Mouse (Mus musculus) heart, embryonic 12.5 days (tissue): ENCODE measurements around the gene Egfl6. TPM values are rescaled to one million over a fixed set of nuclear protein-coding genes. Genes with fewer than 3 reads are reported as not detected.
"Not testable (repeated sequence)": the region's sequence is repeated elsewhere in the genome, so short reads cannot be mapped to it uniquely, and the experiment has no call there.

Source experiments
- ATAC-seq: fragments of 200-750 bp; cut with Nextera tagmentation; 2 replicates; pipeline ENCODE4 v1.8.0; 2017; ENCODE audit warnings: moderate TSS enrichment, moderate library complexity; ENCODE audit not compliant: insufficient number of reproducible peaks, low FRiP score
- H3K27ac ChIP-seq: fragments of 300-500 bp; sonication (generic); 2 replicates; pipeline ENCODE4 v1.5.1; 2016; ENCODE audit warnings: mild to moderate bottlenecking, moderate library complexity; ENCODE audit not compliant: poor library complexity, severe bottlenecking
- H3K27me3 ChIP-seq: fragments of 300-500 bp; sonication (generic); replicated peaks from 2 replicates; pipeline ENCODE4 v1.6.1; 2016; ENCODE audit warnings: mild to moderate bottlenecking, moderate library complexity
- H3K36me3 ChIP-seq: fragments of 300-500 bp; sonication (generic); 2 replicates; pipeline ENCODE4 v1.6.1; 2016; ENCODE audit warnings: mild to moderate bottlenecking, moderate library complexity
- H3K4me1 ChIP-seq: fragments of 300-500 bp; sonication (generic); replicated peaks from 2 replicates; pipeline ENCODE4 v1.6.1; 2016; ENCODE audit warnings: mild to moderate bottlenecking
- H3K4me2 ChIP-seq: fragments of 300-500 bp; sonication (generic); 2 replicates; pipeline ENCODE4 v1.6.1; 2016; ENCODE audit warnings: mild to moderate bottlenecking, moderate library complexity
- H3K4me3 ChIP-seq: fragments of 300-500 bp; sonication (generic); 2 replicates; pipeline ENCODE4 v1.5.1; 2016; ENCODE audit warnings: mild to moderate bottlenecking
- H3K9ac ChIP-seq: fragments of 300-500 bp; sonication (generic); 2 replicates; pipeline ENCODE4 v1.6.1; 2016; ENCODE audit warnings: mild to moderate bottlenecking, moderate library complexity
- H3K9me3 ChIP-seq: fragments of 300-500 bp; sonication (generic); replicated peaks from 2 replicates; pipeline ENCODE4 v1.6.1; 2016; ENCODE audit warnings: mild to moderate bottlenecking, moderate library complexity
- WGBS: fragments of 180-500 bp; shearing (Covaris S2); methylation state at CpG from one replicate; pipeline ENCODE4 v1.1.7; 2016; 5-methylcytosine and 5-hydroxymethylcytosine counted together
- polyA plus RNA-seq: library from polyadenylated mRNA; unstranded; fragments of >200 nt; fragmentation: Nextera tagmentation; extraction: Ambion mirVana; gene quantifications from 2 replicates; pipeline ENCODE4 v1.2.1, GENCODE M21; 2016

Gene Egfl6
- polyA plus RNA-seq, 1 experiment from 2014 or later: 4.9 TPM

DNA sequence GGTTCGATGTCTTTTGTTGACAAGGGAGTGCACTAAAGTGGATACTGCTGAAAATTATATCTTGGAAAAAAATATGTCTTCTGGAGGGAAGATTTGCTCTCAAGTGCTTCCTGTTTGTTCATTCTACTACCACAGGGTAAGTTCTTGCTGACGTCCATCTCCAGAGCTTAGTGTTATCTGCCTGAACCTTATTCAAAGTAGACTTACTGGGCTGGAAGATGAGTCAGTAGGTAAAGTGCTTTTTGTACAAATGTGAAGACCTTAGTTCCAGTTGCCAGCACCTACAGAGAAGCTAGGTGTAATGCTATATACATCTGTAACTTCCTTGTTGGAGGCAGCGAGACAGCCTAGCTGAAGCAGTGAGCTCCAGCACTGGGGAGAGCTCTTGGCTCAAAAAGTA is 69.6 kb downstream of the Egfl6 start:
- H3K4me2 ChIP-seq: no peak overlapping the region
- H3K9ac ChIP-seq: no peak overlapping the region
- H3K4me3 ChIP-seq: no peak overlapping the region
- 74% methylated on average over 3 of the region's 3 CpGs for whole genome bisulfite sequencing
- H3K9me3 ChIP-seq: no peaks in the 10 kb centered on the region
- H3K27ac ChIP-seq: no peak overlapping the region
- no peaks in the 10 kb centered on the region for H3K4me1 ChIP-seq
- no peak for ATAC-seq
- H3K27me3 ChIP-seq: no peaks in the 10 kb centered on the region
- no peaks in the 10 kb centered on the region for H3K36me3 ChIP-seq

DNA sequence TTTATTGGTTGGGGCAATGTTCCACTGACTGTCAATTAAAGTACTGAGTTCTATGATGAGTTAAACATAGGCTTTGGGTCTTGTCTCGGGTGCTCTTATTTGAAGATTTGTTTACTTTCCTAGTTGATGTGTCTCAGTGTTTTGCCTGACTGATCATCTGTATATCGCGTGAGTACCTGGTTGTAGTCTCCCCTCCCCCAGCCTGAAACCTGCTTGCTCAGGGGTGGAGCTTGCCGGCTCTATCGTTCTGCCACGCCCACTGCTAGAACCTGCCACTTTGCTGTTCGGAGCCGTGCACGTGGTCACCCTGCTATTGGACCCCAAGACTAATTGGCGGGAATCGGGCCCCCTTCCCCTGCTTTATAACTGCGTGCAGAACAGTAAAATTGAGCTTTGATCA is 71.5 kb downstream of the Egfl6 start:
- H3K4me2 ChIP-seq: peak overlapping the region; percentile 52
- H3K9ac ChIP-seq, H3K27me3 ChIP-seq, H3K4me1 ChIP-seq, ATAC-seq, H3K9me3 ChIP-seq, H3K27ac ChIP-seq, H3K36me3 ChIP-seq: not testable (repeated sequence)
- WGBS: 34% methylated on average over 12 of the region's 12 CpGs
- 0 out of 2 replicates have a peak overlapping the region, but pooled peaks have one; percentile 8 for H3K4me3 ChIP-seq

DNA sequence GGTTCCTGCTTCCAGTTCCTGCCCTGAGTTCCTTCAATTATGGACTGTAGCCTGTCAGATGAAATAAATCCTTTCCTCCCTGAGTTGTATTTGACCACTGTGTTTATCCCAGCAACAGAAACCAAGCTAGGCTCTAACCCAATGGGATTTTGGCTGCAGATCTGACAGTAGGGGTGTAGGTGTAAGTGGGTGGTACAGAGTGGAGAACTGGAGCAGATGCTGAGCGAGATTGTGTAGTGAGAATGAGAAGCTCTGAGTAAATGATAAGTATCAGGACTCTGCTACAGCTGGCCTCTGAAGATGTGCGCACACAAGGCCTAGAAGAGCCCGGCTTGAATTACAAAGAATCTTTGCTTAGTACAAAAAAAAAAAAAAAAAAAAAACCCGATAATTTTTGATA is 73.4 kb downstream of the Egfl6 start:
- H3K36me3 ChIP-seq: no peaks in the 10 kb centered on the region
- H3K27ac ChIP-seq: no peak overlapping the region
- WGBS: 79% methylated on average over 4 of the region's 4 CpGs
- 0 out of 2 replicates have a peak, but pooled peaks cover 2% of the 10 kb centered on the region for H3K9me3 ChIP-seq
- no peaks in the 10 kb centered on the region for H3K4me1 ChIP-seq
- no peaks in the 10 kb centered on the region for H3K27me3 ChIP-seq
- H3K4me3 ChIP-seq: no peak overlapping the region
- H3K4me2 ChIP-seq: no peak overlapping the region
- H3K9ac ChIP-seq: no peak overlapping the region
- no peak for ATAC-seq

DNA sequence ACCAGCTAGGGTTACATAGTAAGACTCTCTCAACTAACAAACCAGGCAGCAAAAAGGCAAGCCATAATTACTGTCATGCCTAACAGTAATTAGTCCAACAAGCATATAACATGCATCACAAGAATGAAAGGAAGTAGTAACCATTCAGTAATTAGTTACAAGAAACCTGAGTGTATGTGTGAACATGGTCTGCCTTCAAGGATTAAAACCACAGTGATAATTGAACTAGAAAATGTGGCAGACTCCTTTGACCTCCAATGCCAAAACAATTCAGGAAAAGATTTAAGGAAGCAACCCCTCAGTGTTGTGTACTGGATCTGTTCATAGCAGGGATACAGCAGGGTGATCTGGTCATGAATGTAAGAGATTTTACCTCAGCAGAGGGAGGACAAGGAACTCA is 74.4 kb downstream of the Egfl6 start:
- Histone ChIP-seq H3K27ac (no peak overlapping the region), H3K4me1 (no peaks in the 10 kb centered on the region), H3K9me3 (0 out of 2 replicates have a peak, but pooled peaks cover 2% of the 10 kb centered on the region), H3K9ac (no peak overlapping the region), H3K36me3 (no peaks in the 10 kb centered on the region), H3K4me2 (no peak overlapping the region; the same call in 1 of the 2 replicates), H3K27me3 (no peaks in the 10 kb centered on the region), H3K4me3 (no peak overlapping the region)
- no peak for ATAC-seq

DNA sequence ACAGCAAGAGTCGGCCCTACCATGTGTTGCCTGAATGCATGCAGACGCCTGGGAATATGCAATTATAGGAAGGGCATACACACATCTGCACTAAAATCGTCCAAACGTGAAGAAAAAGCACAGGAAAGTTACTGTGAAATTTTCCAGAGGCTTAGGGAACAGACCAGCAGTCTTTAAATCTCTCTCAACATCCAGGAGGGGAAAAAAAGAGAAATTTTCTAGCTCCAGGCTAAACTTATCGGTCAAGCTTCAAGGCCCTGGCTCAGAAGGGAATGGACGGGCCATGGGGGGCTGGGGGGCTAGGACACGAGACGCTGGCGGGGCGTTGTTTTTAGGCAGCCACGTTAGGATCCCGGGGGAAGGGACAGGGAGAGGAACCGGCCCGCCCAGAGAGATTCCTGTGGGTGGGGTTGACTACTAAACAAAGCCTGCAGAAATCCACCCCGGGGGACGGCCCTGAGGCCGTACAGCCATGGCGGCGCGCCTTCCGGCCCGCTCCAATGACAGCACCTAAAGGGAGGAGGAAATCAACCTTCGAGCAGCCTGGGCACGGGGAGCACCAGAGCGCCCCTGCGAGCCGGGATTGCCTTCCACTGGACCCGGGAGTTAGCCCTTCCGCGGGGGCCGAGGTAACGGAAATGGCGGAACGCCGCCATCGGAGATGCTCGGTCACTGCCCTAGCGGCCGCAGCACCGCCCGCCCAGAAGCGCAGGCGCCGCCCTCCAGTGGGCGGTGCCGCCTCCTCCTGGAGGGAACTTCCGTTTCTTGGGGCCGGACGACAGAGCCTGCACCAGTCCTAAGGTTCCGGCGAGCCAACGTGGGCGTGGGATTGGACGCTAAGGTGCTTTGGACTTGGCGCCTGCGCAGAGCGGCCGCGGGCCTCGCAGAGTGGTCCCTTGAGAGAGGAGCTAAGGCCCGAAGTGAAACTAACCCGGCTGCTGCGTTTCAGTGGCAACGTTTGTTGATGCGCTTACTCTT is 75.5 kb downstream of the Egfl6 start:
- Histone ChIP-seq H3K9ac (peak overlapping the region; percentile 74), H3K27me3 (no peaks in the 10 kb centered on the region), H3K36me3 (no peaks in the 10 kb centered on the region), H3K4me1 (no peaks in the 10 kb centered on the region), H3K4me2 (peak overlapping the region; percentile 55), H3K27ac (peak overlapping the region; percentile 98), H3K9me3 (0 out of 2 replicates have a peak, but pooled peaks cover 2% of the 10 kb centered on the region), H3K4me3 (peak overlapping the region; percentile 61)
- ATAC-seq: peak; percentile 99
- 18% methylated on average over 64 of the region's 65 CpGs for WGBS

DNA sequence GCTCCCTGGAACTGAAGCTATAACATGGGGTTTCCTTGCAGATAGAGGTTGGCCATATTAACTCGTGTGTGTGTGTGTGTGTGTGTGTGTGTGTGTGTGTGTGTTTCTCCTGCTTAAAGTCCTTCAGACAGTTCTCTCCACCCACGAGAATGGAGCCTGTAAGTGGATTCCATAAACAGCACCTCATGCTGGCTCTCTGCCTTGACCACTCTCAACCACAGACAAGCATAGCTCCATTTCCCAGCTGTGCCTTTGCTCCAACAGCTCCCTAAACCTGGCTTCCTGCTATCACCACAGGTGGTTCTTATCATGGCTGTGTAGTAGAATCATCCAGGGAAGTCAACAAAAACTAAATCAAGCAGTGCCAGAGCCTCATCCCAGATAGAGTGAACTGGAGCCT is 81.1 kb downstream of the Egfl6 start:
- no peak overlapping the region for H3K4me3 ChIP-seq
- H3K36me3 ChIP-seq: no peaks in the 10 kb centered on the region
- ATAC-seq: no peak
- H3K4me2 ChIP-seq: no peak overlapping the region
- no peak overlapping the region for H3K9ac ChIP-seq
- H3K27me3 ChIP-seq: no peaks in the 10 kb centered on the region
- 38% methylated on average over 2 of the region's 2 CpGs for WGBS
- H3K9me3 ChIP-seq: no peaks in the 10 kb centered on the region
- H3K4me1 ChIP-seq: no peaks in the 10 kb centered on the region
- H3K27ac ChIP-seq: no peak overlapping the region

DNA sequence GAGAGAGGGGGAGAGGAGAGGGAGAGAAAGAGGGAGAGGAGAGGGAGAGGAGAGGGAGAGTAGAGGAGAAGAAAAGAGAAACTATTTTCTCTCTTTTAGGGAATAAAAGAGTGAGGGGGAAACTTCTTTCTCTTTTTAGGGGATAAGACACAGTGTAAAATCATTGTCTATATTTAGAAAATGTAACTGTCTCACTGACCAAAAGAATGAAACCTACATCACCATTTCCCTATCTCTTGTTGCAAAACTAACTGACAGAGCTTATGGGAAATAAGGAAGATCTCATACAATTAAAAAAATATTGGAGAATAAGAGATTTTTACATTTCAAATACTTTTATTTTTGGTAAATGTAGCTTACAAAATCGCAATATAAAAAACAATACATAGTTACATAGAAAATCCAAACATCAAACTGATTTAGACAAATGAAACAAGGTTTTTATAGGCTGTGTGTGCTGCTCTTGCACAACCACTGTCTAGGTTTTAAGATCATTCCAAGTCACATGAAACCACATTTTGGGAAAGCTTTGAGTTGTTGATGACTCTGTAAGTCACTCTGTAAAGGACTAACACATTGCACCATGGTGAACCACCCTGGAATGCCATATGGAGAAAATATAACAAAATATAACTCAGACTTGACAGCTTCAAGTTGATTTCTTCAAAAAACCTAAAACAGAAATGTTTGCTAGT is 85.9 kb downstream of the Egfl6 start:
- Histone ChIP-seq H3K4me2 (no peak overlapping the region), H3K36me3 (no peaks in the 10 kb centered on the region), H3K9ac (no peak overlapping the region), H3K27me3 (no peaks in the 10 kb centered on the region), H3K9me3 (no peaks in the 10 kb centered on the region), H3K4me1 (no peaks in the 10 kb centered on the region), H3K27ac (no peak overlapping the region), H3K4me3 (no peak overlapping the region)
- no peak for ATAC-seq
- 67% methylated on average over 1 of the region's 1 CpGs for WGBS

DNA sequence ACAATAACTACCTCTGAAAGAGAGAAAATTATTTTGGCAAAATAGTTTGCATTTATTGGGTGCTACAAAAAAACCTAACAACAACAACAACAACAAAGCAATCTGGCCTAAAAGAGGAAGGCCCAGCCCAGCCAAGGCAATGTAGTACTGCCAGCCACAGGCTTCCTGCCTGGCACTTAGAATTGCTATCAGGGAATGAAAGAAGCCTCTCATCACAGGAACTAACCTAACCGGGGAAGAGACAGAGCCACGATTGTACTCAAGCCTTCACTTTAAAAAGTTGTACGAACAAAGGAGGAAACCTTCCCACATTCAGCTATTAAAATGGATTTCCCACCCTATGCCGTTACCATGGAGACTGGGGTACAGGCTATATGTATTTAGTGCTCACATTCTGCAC is 87.7 kb downstream of the Egfl6 start:
- Histone ChIP-seq H3K9ac (no peak overlapping the region), H3K27me3 (no peaks in the 10 kb centered on the region), H3K36me3 (no peaks in the 10 kb centered on the region), H3K4me2 (no peak overlapping the region), H3K4me1 (no peaks in the 10 kb centered on the region), H3K4me3 (no peak overlapping the region), H3K27ac (no peak overlapping the region), H3K9me3 (no peaks in the 10 kb centered on the region)
- WGBS: 64% methylated on average over 4 of the region's 4 CpGs
- no peak for ATAC-seq

DNA sequence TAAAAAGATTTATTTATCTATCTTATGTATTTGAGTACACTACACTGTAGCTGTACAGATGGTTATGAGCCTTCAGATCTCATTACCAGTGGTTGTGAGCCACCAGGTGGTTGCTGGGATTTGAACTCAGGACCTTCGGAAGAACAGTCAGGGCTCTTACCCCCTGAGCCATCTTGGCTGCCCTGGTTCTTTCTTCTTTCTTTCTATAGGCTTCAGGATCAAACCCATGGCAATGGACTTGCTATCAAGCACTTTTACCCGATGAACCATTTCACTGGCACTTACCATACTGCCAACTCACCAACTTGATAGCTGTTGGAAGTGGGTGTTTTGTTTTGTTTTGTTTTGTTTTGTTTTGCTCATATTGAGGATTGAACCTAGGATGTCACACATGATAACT is 90.5 kb downstream of the Egfl6 start:
- no peak overlapping the region for H3K4me2 ChIP-seq
- no peaks in the 10 kb centered on the region for H3K36me3 ChIP-seq
- no peaks in the 10 kb centered on the region for H3K4me1 ChIP-seq
- no peaks in the 10 kb centered on the region for H3K9me3 ChIP-seq
- no peak overlapping the region for H3K27ac ChIP-seq
- H3K27me3 ChIP-seq: no peaks in the 10 kb centered on the region
- H3K9ac ChIP-seq: no peak overlapping the region
- no peak for ATAC-seq
- 85% methylated on average over 2 of the region's 2 CpGs for WGBS
- no peak overlapping the region for H3K4me3 ChIP-seq

DNA sequence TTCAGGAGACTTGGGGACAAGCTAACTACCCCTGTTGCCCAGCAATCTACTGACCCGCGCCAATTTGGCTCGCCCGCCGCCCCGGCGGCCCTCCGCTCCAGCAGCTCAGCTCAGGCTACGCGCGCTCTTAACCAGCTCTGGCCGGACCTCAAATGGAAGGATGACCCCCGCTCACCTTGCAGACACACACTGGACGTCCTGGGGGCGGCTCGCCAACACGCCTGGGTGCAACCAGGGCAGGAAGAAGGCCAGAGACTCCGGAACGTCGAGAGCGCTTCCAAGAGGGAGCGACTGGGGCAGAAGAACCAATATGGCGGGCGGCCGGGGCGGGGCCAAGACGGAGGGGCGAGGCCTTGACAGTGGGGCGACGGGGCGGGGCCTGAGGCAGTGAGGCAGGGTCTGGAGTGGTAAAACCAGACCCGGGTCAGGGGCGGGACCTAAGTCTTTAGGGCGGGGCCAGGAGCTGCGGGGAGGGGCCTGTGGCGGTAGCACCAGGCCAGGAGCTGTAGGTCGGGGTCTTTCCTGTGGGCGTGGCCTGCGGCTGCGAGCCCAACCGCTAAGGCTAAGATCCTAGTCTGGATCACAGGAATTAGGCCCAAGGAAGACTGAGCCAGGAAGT is 106.0 kb downstream of the Egfl6 start, which contains the start of gene Rab9:
Rab9 (minus strand) TSS at position 503 of the 619 bp plus-strand sequence.
- WGBS: 12% methylated on average over 40 of the region's 41 CpGs
- Histone ChIP-seq H3K9me3 (no peaks in the 10 kb centered on the region), H3K36me3 (peaks cover 7% of the 10 kb centered on the region; the same call in 1 of the 2 replicates), H3K4me2 (peak within 1 kb of the TSS; percentile 72), H3K27ac (peak within 1 kb of the TSS; percentile 87), H3K4me1 (no peaks in the 10 kb centered on the region; the same call in 1 of the 2 replicates), H3K27me3 (no peaks in the 10 kb centered on the region), H3K9ac (peak within 1 kb of the TSS; percentile 82), H3K4me3 (peak within 1 kb of the TSS; percentile 73)
- ATAC-seq: peak; percentile 99
